Mouse (Mus musculus): ENCODE results near the gene Dynlt1c. TPM values are rescaled to one million over a fixed set of nuclear protein-coding genes. Genes with fewer than 3 reads are reported as not detected.

Gene Dynlt1c
- total RNA-seq (2023): 10 to 100 TPM; 11.1 to 20.2 TPM

GRCm38 (mm10) chr17:6601204-6601911 is at the start of gene Dynlt1c:
TSS of gene Dynlt1c (plus strand) at chr17:6601671.

GRCm38 (mm10) chr17:6655567-6656281 is 54.3 kb downstream of the Dynlt1c start, which contains the start of gene Dynlt1f:
TSS of gene Dynlt1f (minus strand) at chr17:6655900.

GRCm38 (mm10) chr17:6658801-6659200 is 57.3 kb downstream of the Dynlt1c start, which contains the start of gene Sytl3:
TSS of gene Sytl3 (plus strand) at chr17:6659093.

Other genes with a start within 250 kb of the Dynlt1c start
- 100 to 1,000 TPM; 178 to 183 TPM for gene Dynlt1b, start 171.6 kb upstream of the Dynlt1c start, total RNA-seq (2023)
- 100 to 1,000 TPM; 189 to 198 TPM for gene Dynlt1f, start 54.2 kb downstream of the Dynlt1c start, total RNA-seq (2023)
- under 1 TPM; 0.61 to 0.66 TPM for gene Sytl3, start 57.4 kb downstream of the Dynlt1c start, total RNA-seq (2023)
- gene Ezr, start 181.1 kb downstream of the Dynlt1c start, total RNA-seq (2023): 100 to 1,000 TPM; 205 to 250 TPM

Measured in monocyte, adult 59 days (primary cell).